Mouse (Mus musculus): ENCODE results near the gene Ccdc149. TPM values are rescaled to one million over a fixed set of nuclear protein-coding genes. Genes with fewer than 3 reads are reported as not detected.
A peak's percentile ranks its signal among the peaks of the same experiment; 100 is the strongest.

Ccdc149 gene
- polyA plus RNA-seq, 1 experiment from 2014 or later, result 3.4 TPM

DNA sequence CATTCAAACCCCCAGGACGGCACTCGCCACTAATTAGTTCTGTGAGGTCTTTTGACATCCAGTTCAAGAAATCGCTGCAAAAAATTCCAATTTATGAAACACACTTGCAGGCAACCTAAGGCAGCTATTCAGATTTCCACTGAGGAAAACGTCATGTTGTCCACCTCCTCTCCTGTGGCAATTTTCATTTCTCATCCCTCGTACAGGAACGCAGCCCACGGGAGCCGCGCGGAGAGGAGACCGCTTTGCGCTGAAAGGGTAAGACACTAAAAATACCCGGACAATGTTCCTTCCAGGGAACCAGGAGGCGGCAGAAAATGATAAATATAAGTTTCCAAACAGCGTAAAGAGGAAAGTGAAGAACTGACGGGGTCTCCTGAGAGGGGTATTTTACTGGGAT, 79.8 kb downstream of the Ccdc149 start:
- Histone ChIP-seq H3K4me3 (ENCODE audit: low read depth, low read length) (no peak overlapping the region), H3K27me3 (replicated peaks; ENCODE audit: insufficient read depth, low read length) (no peaks in the 10 kb centered on the region), H3K9ac (replicated peaks; ENCODE audit: low read depth) (no peak overlapping the region), H3K4me1 (ENCODE audit: insufficient read depth, low read depth, low read length) (0 out of 2 replicates have a peak, but pooled peaks cover 2% of the 10 kb centered on the region), H3K9me3 (ENCODE audit: low read length) (no peaks in the 10 kb centered on the region), H3K27ac (ENCODE audit: low read length) (no peak overlapping the region), H3K36me3 (ENCODE audit: insufficient read depth, low read length) (no peaks in the 10 kb centered on the region), H3K4me2 (replicated peaks; ENCODE audit: low read depth, low read length) (no peak overlapping the region)
- ATAC-seq (no peak), DNase-seq (ENCODE audit: low spot score) (no peak)
- WGBS, result 67% methylated on average over 16 of the region's 16 CpGs
- TF ChIP-seq EP300 (IDR thresholded peaks at IDR 0.05) (no peak), CTCF (IDR thresholded peaks at IDR 0.05) (no peak)

- Histone ChIP-seq H3K9ac (replicated peaks; ENCODE audit: low read depth) (no peak overlapping the region), H3K4me3 (ENCODE audit: low read depth, low read length) (no peak overlapping the region), H3K36me3 (ENCODE audit: insufficient read depth, low read length) (no peaks in the 10 kb centered on the region), H3K27me3 (replicated peaks; ENCODE audit: insufficient read depth, low read length) (no peaks in the 10 kb centered on the region), H3K9me3 (ENCODE audit: low read length) (no peaks in the 10 kb centered on the region), H3K4me1 (ENCODE audit: insufficient read depth, low read depth, low read length) (0 out of 2 replicates have a peak, but pooled peaks cover 2% of the 10 kb centered on the region), H3K27ac (ENCODE audit: low read length) (no peak overlapping the region), H3K4me2 (replicated peaks; ENCODE audit: low read depth, low read length) (no peak overlapping the region)
- WGBS, result 84% methylated on average over 6 of the region's 6 CpGs
- no peak for DNase-seq (ENCODE audit: low spot score)
- TF ChIP-seq CTCF (IDR thresholded peaks at IDR 0.05) (no peak), EP300 (IDR thresholded peaks at IDR 0.05) (no peak)
- no peak for ATAC-seq
These were observed 80.9 kb downstream of the Ccdc149 start for GRCm38 (mm10) chr5:52390381-52390780.

GRCm38 (mm10) chr5:52388092-52388749, 83.1 kb downstream of the Ccdc149 start:
- Histone ChIP-seq H3K27me3 (replicated peaks; ENCODE audit: insufficient read depth, low read length) (no peaks in the 10 kb centered on the region), H3K9me3 (ENCODE audit: low read length) (no peaks in the 10 kb centered on the region), H3K4me1 (ENCODE audit: insufficient read depth, low read depth, low read length) (0 out of 2 replicates have a peak, but pooled peaks cover 2% of the 10 kb centered on the region), H3K36me3 (ENCODE audit: insufficient read depth, low read length) (no peaks in the 10 kb centered on the region), H3K4me3 (ENCODE audit: low read depth, low read length) (no peak overlapping the region), H3K27ac (ENCODE audit: low read length) (no peak overlapping the region), H3K4me2 (replicated peaks; ENCODE audit: low read depth, low read length) (no peak overlapping the region), H3K9ac (replicated peaks; ENCODE audit: low read depth) (no peak overlapping the region)
- TF ChIP-seq EP300 (IDR thresholded peaks at IDR 0.05) (no peak), CTCF (IDR thresholded peaks at IDR 0.05) (no peak)
- ATAC-seq (no peak), DNase-seq (ENCODE audit: low spot score) (peak; percentile 11)
- 68% methylated on average over 7 of the region's 7 CpGs for WGBS

DNA sequence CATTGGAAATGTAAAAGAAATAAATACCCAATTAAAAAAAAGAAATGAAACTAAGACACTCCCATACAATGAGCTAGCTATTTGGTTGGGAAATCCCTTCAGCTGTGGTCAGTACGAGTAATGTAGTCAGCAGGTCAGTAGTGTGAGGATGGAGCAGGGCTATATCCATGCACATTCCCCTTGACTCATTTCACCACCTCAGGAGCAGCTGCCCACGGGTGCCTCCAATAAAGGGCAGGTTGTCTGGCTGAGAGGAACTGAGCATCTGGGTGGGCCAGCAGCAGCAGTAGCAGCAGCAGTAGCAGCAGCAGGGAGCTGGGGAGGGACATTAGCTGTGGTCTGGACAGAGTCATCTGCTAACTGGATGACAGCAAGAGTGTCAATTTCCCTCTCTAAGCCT, 85.3 kb downstream of the Ccdc149 start:
- Histone ChIP-seq H3K27ac (ENCODE audit: low read length) (no peak overlapping the region), H3K4me2 (replicated peaks; ENCODE audit: low read depth, low read length) (no peak overlapping the region), H3K4me3 (ENCODE audit: low read depth, low read length) (no peak overlapping the region), H3K36me3 (ENCODE audit: insufficient read depth, low read length) (no peaks in the 10 kb centered on the region), H3K9me3 (ENCODE audit: low read length) (no peaks in the 10 kb centered on the region), H3K4me1 (ENCODE audit: insufficient read depth, low read depth, low read length) (0 out of 2 replicates have a peak, but pooled peaks cover 2% of the 10 kb centered on the region), H3K27me3 (replicated peaks; ENCODE audit: insufficient read depth, low read length) (no peaks in the 10 kb centered on the region), H3K9ac (replicated peaks; ENCODE audit: low read depth) (no peak overlapping the region)
- DNase-seq (ENCODE audit: low spot score), result no peak
- no peak for ATAC-seq
- WGBS, result 70% methylated on average over 2 of the region's 2 CpGs
- no peak for TF ChIP-seq CTCF (IDR thresholded peaks at IDR 0.05)
- TF ChIP-seq EP300 (IDR thresholded peaks at IDR 0.05), result no peak

- no peak for ATAC-seq
- H3K9ac ChIP-seq (replicated peaks; ENCODE audit: low read depth), result no peak overlapping the region
These were observed 87.6 kb downstream of the Ccdc149 start for GRCm38 (mm10) chr5:52383748-52384147.

DNA sequence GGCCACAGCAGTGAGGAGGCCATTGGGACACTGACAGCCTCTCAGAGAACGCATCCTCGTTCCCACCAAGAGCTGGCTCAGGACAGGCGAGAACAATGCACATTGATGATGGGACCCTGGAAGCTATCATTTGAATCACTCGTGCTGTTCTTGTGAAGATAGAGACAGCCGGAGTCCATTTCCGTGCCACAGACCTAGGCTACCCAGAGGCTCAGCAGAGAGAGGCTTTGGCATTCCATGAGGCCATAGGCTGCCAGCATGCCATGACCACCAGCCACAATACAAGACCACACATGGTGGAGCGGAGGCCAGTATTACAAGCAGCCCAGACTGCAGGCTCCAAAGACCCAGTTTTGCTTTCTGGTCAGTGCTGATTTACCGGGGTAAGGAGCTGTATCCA, 88.5 kb downstream of the Ccdc149 start:
- Histone ChIP-seq H3K9ac (replicated peaks; ENCODE audit: low read depth) (no peak overlapping the region), H3K36me3 (ENCODE audit: insufficient read depth, low read length) (no peaks in the 10 kb centered on the region), H3K4me3 (ENCODE audit: low read depth, low read length) (no peak overlapping the region), H3K27me3 (replicated peaks; ENCODE audit: insufficient read depth, low read length) (no peaks in the 10 kb centered on the region), H3K27ac (ENCODE audit: low read length) (no peak overlapping the region), H3K4me2 (replicated peaks; ENCODE audit: low read depth, low read length) (no peak overlapping the region), H3K9me3 (ENCODE audit: low read length) (no peaks in the 10 kb centered on the region), H3K4me1 (ENCODE audit: insufficient read depth, low read depth, low read length) (no peaks in the 10 kb centered on the region)
- 78% methylated on average over 8 of the region's 8 CpGs for WGBS
- TF ChIP-seq CTCF (IDR thresholded peaks at IDR 0.05), result no peak
- no peak for TF ChIP-seq EP300 (IDR thresholded peaks at IDR 0.05)
- ATAC-seq (no peak), DNase-seq (ENCODE audit: low spot score) (no peak)

More at GRCm38 (mm10) chr5:52383748-52384147, 87.6 kb downstream of the Ccdc149 start:
- no peaks in the 10 kb centered on the region for H3K27me3 ChIP-seq (replicated peaks; ENCODE audit: insufficient read depth, low read length)
- no peak overlapping the region for H3K4me2 ChIP-seq (replicated peaks; ENCODE audit: low read depth, low read length)
- no peaks in the 10 kb centered on the region for H3K9me3 ChIP-seq (ENCODE audit: low read length)
- DNase-seq (ENCODE audit: low spot score), result no peak
- TF ChIP-seq EP300 (IDR thresholded peaks at IDR 0.05) (no peak), CTCF (IDR thresholded peaks at IDR 0.05) (no peak)
- H3K4me3 ChIP-seq (ENCODE audit: low read depth, low read length), result no peak overlapping the region
- H3K36me3 ChIP-seq (ENCODE audit: insufficient read depth, low read length), result no peaks in the 10 kb centered on the region
- WGBS, result 73% methylated on average over 5 of the region's 5 CpGs
- 0 out of 2 replicates have a peak, but pooled peaks cover under 1% of the 10 kb centered on the region for H3K4me1 ChIP-seq (ENCODE audit: insufficient read depth, low read depth, low read length)
- no peak overlapping the region for H3K27ac ChIP-seq (ENCODE audit: low read length)
